Comparison of ENCODE assay signal across 9 mouse cellular contexts in the genomic region with DNA sequence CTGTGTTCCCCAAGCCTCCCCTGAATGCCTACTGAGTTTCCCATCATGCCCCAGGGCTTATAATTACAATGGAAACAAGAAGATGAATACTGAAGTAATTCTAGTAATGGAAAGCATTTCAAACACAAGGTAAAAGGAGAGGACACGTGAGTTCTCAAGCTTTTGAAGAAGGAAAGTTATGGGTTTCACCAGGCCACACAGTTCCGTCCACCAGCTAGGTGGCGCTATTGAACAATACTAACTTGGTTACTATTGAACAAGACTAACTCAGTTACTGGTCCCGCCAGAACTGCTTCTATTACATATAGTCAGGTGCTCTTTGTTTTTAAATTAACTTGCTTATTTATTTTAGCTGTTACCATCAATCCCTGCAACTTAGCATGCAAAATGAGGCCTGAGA.
A peak's percentile ranks its signal among the peaks of the same experiment; 100 is the strongest.
DNase-seq lines count a peak whose midpoint lies in the region; ATAC-seq and TF ChIP-seq lines count a peak whose summit lies in the region.
"Had no signal": no experiment of that assay in that cellular context is flagged by ENCODE, and none has a peak within 500 bp of the region (broad histone marks: within the 10 kb centered on the region; RNA-seq: fewer than 3 reads in every experiment).

No protein-coding gene starts in this region.

- no peak overlapping the region; the same call in 1 of the 2 replicates for H3K4me2 ChIP-seq in CH12.LX (ENCODE audit: insufficient read depth, low read depth, poor library complexity, severe bottlenecking)
- H3K4me2 ChIP-seq in forebrain, postnatal 0 days (ENCODE audit: low read depth): no peak overlapping the region
- H3K4me2 ChIP-seq: stomach, embryonic 15.5 days had no signal

- no peak overlapping the region for H3K9ac ChIP-seq in CH12.LX (ENCODE audit: insufficient read depth, low read depth)
- H3K9ac ChIP-seq in forebrain, postnatal 0 days: no peak overlapping the region
- H3K9ac ChIP-seq: stomach, embryonic 15.5 days had no signal

- TF ChIP-seq POLR2A in CH12.LX (IDR thresholded peaks at IDR 0.05; ENCODE audit: low read depth, low read length): no peak
- TF ChIP-seq POLR2A in brain, embryonic 14.5 days (IDR thresholded peaks at IDR 0.05; ENCODE audit: borderline replicate concordance, extremely low read depth, insufficient read depth, insufficient read length, poor library complexity, severe bottlenecking): no peak

- in situ Hi-C loops in CH12.LX (cut with MboI; ENCODE audit: low pct_ligation_motif_present, low pct_unique_long_range_greater_than_20kb, low sequenced_read_pairs): loop anchor here (25.0 kb wide), 1 partner anchor 445 kb away; no protein-coding TSS in a partner anchor

- peak; percentile 61; the same call in 1 of the 2 replicates for ATAC-seq in forebrain, postnatal 0 days

- no peaks in the 10 kb centered on the region for H3K79me2 ChIP-seq in CH12.LX (replicated peaks; ENCODE audit: control insufficient read depth, extremely low read depth, insufficient read depth, poor library complexity, severe bottlenecking)

- peak; percentile 62 for DNase-seq in gastrocnemius, adult 18-20 months (ENCODE audit: low spot score)
- DNase-seq in gastrocnemius, postnatal 25 days: no peak
- peak; percentile 75 for DNase-seq in CH12.LX (ENCODE audit: extremely low read depth)
- DNase-seq in brain, embryonic 14.5 days (ENCODE audit: low read depth): peak; percentile 71
- peak; percentile 82 for DNase-seq in forebrain, postnatal 0 days
- peak; percentile 58 to 87 for DNase-seq in kidney, postnatal 25 days
- DNase-seq in lung, postnatal 14 days: peak; percentile 80
- DNase-seq in spleen, postnatal 36 days (ENCODE audit: low spot score in 2 of 2): peak; percentile 23 to 54

- no peaks in the 10 kb centered on the region for H3K27me3 ChIP-seq in CH12.LX (replicated peaks)
- no peaks in the 10 kb centered on the region for H3K27me3 ChIP-seq in forebrain, postnatal 0 days (ENCODE audit: insufficient read depth, low read length)
- H3K27me3 ChIP-seq: stomach, embryonic 15.5 days had no signal

- no peak for TF ChIP-seq EP300 in CH12.LX (IDR thresholded peaks at IDR 0.05; ENCODE audit: low read length)

- H3K9me3 ChIP-seq in CH12.LX (replicated peaks; ENCODE audit: low read length): no peaks in the 10 kb centered on the region
- H3K9me3 ChIP-seq in forebrain, postnatal 0 days (ENCODE audit: low read length): no peaks in the 10 kb centered on the region
- H3K9me3 ChIP-seq: stomach, embryonic 15.5 days had no signal

- peaks cover 10 to 29% of the 10 kb centered on the region in 2 experiments; a peak in 3 of 4 replicates for H3K4me1 ChIP-seq in CH12.LX (ENCODE audit: control insufficient read depth in 1 of 2, insufficient read depth in 2 of 2)
- H3K4me1 ChIP-seq in forebrain, postnatal 0 days (ENCODE audit: insufficient read depth): no peaks in the 10 kb centered on the region
- H3K4me1 ChIP-seq: stomach, embryonic 15.5 days had no signal

- peak; percentile 70 to 85 for TF ChIP-seq CTCF in CH12.LX (conservative IDR thresholded peaks at IDR 0.05 in 1 of 2, IDR thresholded peaks at IDR 0.05 in 1 of 2; ENCODE audit: low read depth in 2 of 2, low read length in 2 of 2)
- peak; percentile 58; the same call in 1 of the 2 replicates for TF ChIP-seq CTCF in brain, embryonic 14.5 days (IDR thresholded peaks at IDR 0.05; ENCODE audit: borderline replicate concordance, extremely low read depth, insufficient read depth, insufficient read length)
- TF ChIP-seq CTCF in forebrain, postnatal 0 days (IDR thresholded peaks at IDR 0.05; ENCODE audit: low read depth): peak; percentile 79

- no peak overlapping the region for H3K4me3 ChIP-seq in CH12.LX (replicated peaks in 1 of 3; ENCODE audit: low read depth in 2 of 3, low read length in 2 of 3, poor library complexity in 1 of 3)
- no peak overlapping the region for H3K4me3 ChIP-seq in forebrain, postnatal 0 days (ENCODE audit: low read depth, low read length)
- H3K4me3 ChIP-seq: stomach, embryonic 15.5 days had no signal

- H3K27ac ChIP-seq in CH12.LX (ENCODE audit: insufficient read depth, low read depth): no peak overlapping the region
- no peak overlapping the region for H3K27ac ChIP-seq in forebrain, postnatal 0 days (ENCODE audit: low read depth, low read length)
- H3K27ac ChIP-seq: stomach, embryonic 15.5 days had no signal

- peak; percentile 85 for TF ChIP-seq RAD21 in CH12.LX (IDR thresholded peaks at IDR 0.05; ENCODE audit: low read depth, low read length)

- dilution Hi-C loops in CH12.LX (cut with MboI; ENCODE audit: extremely low pct_ligation_motif_present, extremely low pct_unique_long_range_greater_than_20kb, low sequenced_read_pairs): no loop called here

- WGBS in forebrain, postnatal 0 days: 8% methylated on average over 4 of the region's 4 CpGs

- H3K36me3 ChIP-seq in CH12.LX (replicated peaks in 1 of 2; ENCODE audit: control insufficient read depth in 1 of 2, insufficient read depth in 1 of 2, low read length in 1 of 2): no peaks in the 10 kb centered on the region
- H3K36me3 ChIP-seq in forebrain, postnatal 0 days (ENCODE audit: insufficient read depth): no peaks in the 10 kb centered on the region
- H3K36me3 ChIP-seq: stomach, embryonic 15.5 days had no signal

TF ChIP-seq in CH12.LX, 34 proteins besides CTCF, POLR2A, EP300 and RAD21:
- no peak for TF ChIP-seq SIN3A (IDR thresholded peaks at IDR 0.05; ENCODE audit: low read length)
- TF ChIP-seq IRF4 (IDR thresholded peaks at IDR 0.05; ENCODE audit: low read depth, low read length): no peak
- TF ChIP-seq MXI1 (IDR thresholded peaks at IDR 0.05; ENCODE audit: low read depth, low read length): no peak; the same call in 1 of the 2 replicates
- TF ChIP-seq TBP (conservative IDR thresholded peaks at IDR 0.05; ENCODE audit: low read depth, low read length): no peak
- TF ChIP-seq MYC (IDR thresholded peaks at IDR 0.05; ENCODE audit: low read depth, low read length): peak; percentile 37; the same call in 1 of the 2 replicates
- no peak for TF ChIP-seq USF2 (conservative IDR thresholded peaks at IDR 0.05; ENCODE audit: low read depth, low read length)
- no peak for TF ChIP-seq MAZ (IDR thresholded peaks at IDR 0.05; ENCODE audit: low read depth, low read length)
- TF ChIP-seq GABPA (IDR thresholded peaks at IDR 0.05; ENCODE audit: insufficient replicate concordance, low read depth, low read length): no peak
- no peak for TF ChIP-seq E2F4 (IDR thresholded peaks at IDR 0.05; ENCODE audit: insufficient replicate concordance, low read depth, low read length)
- no peak for TF ChIP-seq ZMIZ1 (IDR thresholded peaks at IDR 0.05; ENCODE audit: low read depth, low read length)
- no peak for TF ChIP-seq TCF12 (IDR thresholded peaks at IDR 0.05; ENCODE audit: low read depth, low read length)
- no peak for TF ChIP-seq JUN (IDR thresholded peaks at IDR 0.05; ENCODE audit: insufficient read depth, low read depth, low read length)
- no peak for TF ChIP-seq USF1 (IDR thresholded peaks at IDR 0.05; ENCODE audit: low read depth, low read length)
- no peak for TF ChIP-seq HCFC1 (IDR thresholded peaks at IDR 0.05; ENCODE audit: low read depth, low read length)
- no peak for TF ChIP-seq MEF2A (IDR thresholded peaks at IDR 0.05; ENCODE audit: borderline replicate concordance, low read depth, low read length)
- TF ChIP-seq MAFK (IDR thresholded peaks at IDR 0.05; ENCODE audit: insufficient replicate concordance, low read length): no peak
- TF ChIP-seq NELFE (IDR thresholded peaks at IDR 0.05; ENCODE audit: low read depth, low read length): no peak
- no peak for TF ChIP-seq KAT2A (IDR thresholded peaks at IDR 0.05; ENCODE audit: insufficient replicate concordance, low read length)
- peak; percentile 14; the same call in 1 of the 2 replicates for TF ChIP-seq ZC3H11A (IDR thresholded peaks at IDR 0.05; ENCODE audit: low read depth, low read length)
- TF ChIP-seq BHLHE40 (IDR thresholded peaks at IDR 0.05; ENCODE audit: low read depth, low read length): peak; percentile 67
- 0 out of 2 replicates have a peak, but pooled peaks have one; percentile 29 for TF ChIP-seq MAX (IDR thresholded peaks at IDR 0.05; ENCODE audit: low read length)
- TF ChIP-seq CHD2 (IDR thresholded peaks at IDR 0.05; ENCODE audit: low read length): no peak
- no peak for TF ChIP-seq PAX5 (IDR thresholded peaks at IDR 0.05; ENCODE audit: low read length)
- no peak for TF ChIP-seq POLR2AphosphoS2 (IDR thresholded peaks at IDR 0.05; ENCODE audit: low read depth, low read length)
- TF ChIP-seq NRF1 (IDR thresholded peaks at IDR 0.05; ENCODE audit: low read depth, low read length): no peak
- peak; percentile 79 for TF ChIP-seq SMC3 (IDR thresholded peaks at IDR 0.05; ENCODE audit: low read depth, low read length)
- no peak for TF ChIP-seq CHD1 (IDR thresholded peaks at IDR 0.05; ENCODE audit: low read depth, low read length)
- no peak for TF ChIP-seq JUND (conservative IDR thresholded peaks at IDR 0.05; ENCODE audit: low read depth, low read length)
- no peak for TF ChIP-seq RCOR1 (conservative IDR thresholded peaks at IDR 0.05; ENCODE audit: low read depth, low read length)
- TF ChIP-seq ZKSCAN1 (IDR thresholded peaks at IDR 0.05; ENCODE audit: borderline replicate concordance, low read depth, low read length): no peak
- no peak for TF ChIP-seq ETS1 (conservative IDR thresholded peaks at IDR 0.05; ENCODE audit: low read depth, low read length)
- TF ChIP-seq ELF1 (IDR thresholded peaks at IDR 0.05; ENCODE audit: low read depth, low read length): no peak
- no peak for TF ChIP-seq ZNF384 (IDR thresholded peaks at IDR 0.05; ENCODE audit: low read depth, low read length)
